Mouse (Mus musculus) lung, postnatal 10 days (tissue): ENCODE results near the gene Fanca.
"Not testable (repeated sequence)": the region's sequence is repeated elsewhere in the genome, so short reads cannot be mapped to it uniquely, and the experiment has no call there.

Experiments
- DNase-seq: peaks from one replicate; pipeline ENCODE4 v3.0.0; 2021

Fanca gene

GRCm38 (mm10) chr8:123267926-123268656 lies 50.3 kb downstream of the Fanca start:
- no peak for DNase-seq

- not testable (repeated sequence) for DNase-seq
These were observed 60.8 kb downstream of the Fanca start for GRCm38 (mm10) chr8:123257593-123257992.

DNA sequence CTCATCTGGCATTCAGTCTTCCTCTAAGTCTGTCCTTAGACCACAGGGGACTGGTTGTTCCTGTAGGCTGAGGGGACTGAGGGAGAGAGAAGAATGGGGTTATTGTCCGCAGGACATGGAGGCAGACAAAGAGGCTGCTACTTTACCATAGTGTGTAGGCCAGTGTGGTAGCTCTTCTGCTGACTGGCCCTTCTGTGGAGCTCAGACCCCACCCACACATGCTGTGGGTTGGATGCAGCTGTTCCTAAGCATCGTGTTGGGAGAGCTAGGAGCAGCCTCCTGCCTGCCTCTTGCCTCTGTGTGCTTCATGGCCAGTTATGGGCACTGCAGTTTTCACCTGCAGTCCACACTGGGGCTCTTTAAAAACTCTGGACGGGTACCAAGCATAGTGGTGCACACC lies 61.3 kb downstream of the Fanca start:
- DNase-seq = no peak

DNA sequence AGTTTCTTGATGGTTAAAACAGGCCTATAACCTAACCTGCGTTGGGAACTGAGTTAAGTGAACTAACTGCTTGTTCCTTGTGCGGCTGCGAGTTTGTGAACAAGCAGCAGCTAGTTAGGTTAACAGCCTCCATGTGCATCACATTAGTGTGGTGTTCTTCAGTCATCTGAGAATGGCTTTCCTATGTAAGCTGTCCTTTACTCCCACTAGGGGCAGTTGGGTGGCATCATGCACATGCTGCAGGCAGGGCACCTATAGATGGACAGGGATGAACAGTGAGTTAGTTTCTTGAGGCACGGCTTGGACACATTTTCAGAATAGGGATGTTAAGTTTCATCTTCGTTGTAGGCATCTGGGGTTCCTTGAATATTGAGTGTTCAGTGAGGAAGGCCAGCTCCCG lies 63.2 kb downstream of the Fanca start:
- DNase-seq = no peak

GRCm38 (mm10) chr8:123254099-123254885 lies 64.1 kb downstream of the Fanca start, which contains the start of the genes Zfp276 and Vps9d1:
Gene Zfp276 (plus strand): TSS chr8:123254195.
Gene Vps9d1 (minus strand): TSS chr8:123254348.
- peak; percentile 91 for DNase-seq

GRCm38 (mm10) chr8:123253451-123254098 lies 64.8 kb downstream of the Fanca start:
- peak; percentile 20 for DNase-seq

- DNase-seq = no peak
These were observed 65.5 kb downstream of the Fanca start for GRCm38 (mm10) chr8:123252925-123253324.

DNA sequence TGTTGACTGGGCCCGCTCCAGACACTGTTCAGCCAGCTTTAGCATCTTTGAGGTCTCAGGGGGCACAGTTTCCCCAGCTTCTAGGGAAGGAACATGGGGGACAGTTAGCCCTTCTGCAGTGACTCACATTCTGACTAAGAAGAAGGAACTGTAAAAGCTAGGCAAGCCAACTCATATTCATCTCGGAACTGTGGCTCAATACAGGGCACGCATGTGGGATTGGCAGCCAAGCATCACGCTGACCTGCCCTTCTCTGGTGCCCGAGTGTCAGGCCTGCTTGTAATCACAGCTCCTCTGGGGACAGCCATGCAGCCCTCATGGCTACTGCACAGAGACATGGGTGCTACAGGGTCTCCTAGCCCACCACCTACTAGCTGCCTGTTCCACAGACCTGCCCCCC lies 67.4 kb downstream of the Fanca start:
- no peak for DNase-seq

DNA sequence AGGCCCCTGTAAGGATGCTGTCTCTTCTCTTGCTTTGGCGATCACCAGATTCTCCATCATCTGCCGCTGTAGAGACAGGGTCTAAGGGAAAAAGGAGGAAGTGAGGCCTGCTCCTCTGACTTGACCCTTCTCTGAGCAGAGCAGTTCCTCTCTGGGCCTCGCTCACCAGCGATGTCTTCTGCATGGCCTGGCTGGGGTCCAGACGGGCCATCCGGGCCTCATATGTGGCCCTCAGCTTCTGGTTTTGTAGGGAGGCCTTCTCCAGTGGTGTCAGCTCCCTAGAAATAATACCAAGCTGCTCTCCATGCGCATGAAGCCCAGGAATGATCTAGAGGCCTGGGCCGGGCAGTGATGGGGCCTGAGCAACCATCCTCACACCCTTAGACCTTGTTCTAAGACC lies 69.8 kb downstream of the Fanca start:
- DNase-seq = no peak

DNA sequence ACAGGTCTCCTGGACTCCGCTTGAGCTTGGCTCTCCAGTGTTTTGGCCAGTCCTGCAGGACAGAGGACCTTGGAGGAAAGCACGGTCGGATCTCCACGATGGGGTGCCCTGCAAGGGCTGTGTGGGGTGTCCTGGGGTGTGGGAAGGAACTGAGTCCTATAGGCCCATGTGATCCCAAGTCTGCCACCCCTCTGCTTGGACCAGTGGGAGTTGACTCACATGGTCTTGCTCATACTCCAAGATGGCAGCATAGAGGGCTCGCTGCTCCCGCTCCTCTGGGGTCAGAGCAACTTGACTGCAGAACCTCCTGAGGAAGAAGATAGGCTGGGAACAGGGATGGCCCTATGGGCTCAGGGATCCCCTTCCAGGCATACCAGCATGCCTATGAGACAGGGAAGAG lies 70.6 kb downstream of the Fanca start:
- no peak for DNase-seq

GRCm38 (mm10) chr8:123245543-123245942 lies 72.8 kb downstream of the Fanca start:
- DNase-seq = no peak

- no peak for DNase-seq
These were observed 74.0 kb downstream of the Fanca start for GRCm38 (mm10) chr8:123244382-123244781.

- no peak for DNase-seq
These were observed 75.3 kb downstream of the Fanca start for GRCm38 (mm10) chr8:123243053-123243452.

GRCm38 (mm10) chr8:123242107-123242923 lies 76.1 kb downstream of the Fanca start:
- DNase-seq = no peak

DNA sequence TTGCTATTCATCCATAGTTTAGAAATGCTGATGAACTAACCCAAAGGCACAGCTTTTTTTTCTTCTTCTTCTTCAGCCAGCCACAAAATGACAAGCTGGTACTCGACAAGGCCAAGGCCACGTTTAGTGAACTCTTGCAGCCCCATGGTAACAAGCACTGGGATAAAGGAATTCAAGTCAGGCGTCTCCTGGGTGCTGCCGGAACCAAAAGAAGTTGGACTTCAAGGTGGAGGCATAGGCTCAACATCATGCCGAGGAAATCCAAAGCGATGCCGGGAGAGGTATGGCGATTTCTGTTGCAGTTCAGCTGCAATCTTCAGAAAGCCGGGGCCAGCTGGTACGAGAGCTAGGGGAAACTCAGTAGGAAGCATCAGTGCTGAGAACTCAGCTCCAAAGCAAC lies 79.0 kb downstream of the Fanca start:
- DNase-seq = no peak

- peak; percentile 90 for DNase-seq
These were observed 82.6 kb downstream of the Fanca start, which contains the start of gene Spata2l for GRCm38 (mm10) chr8:123235520-123236497. Gene Spata2l (minus strand): TSS chr8:123236233.

DNA sequence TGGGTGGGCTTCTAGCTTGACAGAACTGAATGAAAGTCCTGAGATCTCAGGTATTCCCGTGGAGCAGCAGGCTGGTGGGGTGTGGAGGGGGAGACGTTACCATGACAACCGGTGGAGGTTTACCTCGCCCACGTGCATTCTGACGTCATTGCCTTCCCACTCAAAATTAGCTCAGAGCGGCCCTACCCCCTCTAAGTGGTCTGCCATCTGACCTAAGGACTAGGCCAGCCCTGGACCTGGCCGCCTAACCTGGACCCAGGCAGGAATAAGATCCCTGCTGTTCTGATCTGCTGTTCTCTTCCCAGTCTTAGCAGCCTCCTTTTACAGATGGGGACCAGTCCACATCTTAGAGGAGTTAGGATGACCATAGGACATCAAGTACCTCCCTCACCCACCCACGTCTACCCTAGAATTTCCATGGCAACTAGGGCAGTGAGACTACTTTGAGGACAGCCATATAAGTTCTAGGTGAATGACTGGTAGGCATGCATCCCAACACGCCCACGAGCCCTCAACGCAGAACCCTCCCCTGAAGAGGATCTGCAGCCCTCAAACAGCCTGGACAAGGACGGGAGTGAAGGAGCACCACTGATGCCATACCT lies 83.4 kb downstream of the Fanca start:
- no peak for DNase-seq

GRCm38 (mm10) chr8:123233760-123234159 lies 84.6 kb downstream of the Fanca start:
- DNase-seq = no peak

GRCm38 (mm10) chr8:123233300-123233699 lies 85.1 kb downstream of the Fanca start:
- DNase-seq = no peak

DNA sequence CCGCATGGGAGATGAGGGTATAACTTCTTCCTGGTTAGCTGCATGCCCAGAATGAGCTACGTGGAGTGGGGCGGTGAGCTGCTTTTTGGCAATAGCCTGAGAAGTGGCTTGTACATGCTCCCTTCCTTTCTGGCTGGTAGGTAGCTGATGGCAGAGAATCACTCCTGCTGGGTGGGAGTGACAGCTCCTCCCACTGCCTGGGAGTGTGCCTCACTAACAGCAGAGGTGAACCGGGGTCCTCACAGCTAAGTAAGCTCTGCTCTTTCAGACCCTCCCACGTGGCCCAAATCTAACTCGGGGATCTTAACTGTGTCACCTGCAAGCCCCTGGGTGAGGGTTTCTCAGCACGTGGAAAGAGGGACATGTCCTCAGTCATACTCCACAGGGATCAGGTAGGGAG lies 85.8 kb downstream of the Fanca start:
- DNase-seq = no peak

DNA sequence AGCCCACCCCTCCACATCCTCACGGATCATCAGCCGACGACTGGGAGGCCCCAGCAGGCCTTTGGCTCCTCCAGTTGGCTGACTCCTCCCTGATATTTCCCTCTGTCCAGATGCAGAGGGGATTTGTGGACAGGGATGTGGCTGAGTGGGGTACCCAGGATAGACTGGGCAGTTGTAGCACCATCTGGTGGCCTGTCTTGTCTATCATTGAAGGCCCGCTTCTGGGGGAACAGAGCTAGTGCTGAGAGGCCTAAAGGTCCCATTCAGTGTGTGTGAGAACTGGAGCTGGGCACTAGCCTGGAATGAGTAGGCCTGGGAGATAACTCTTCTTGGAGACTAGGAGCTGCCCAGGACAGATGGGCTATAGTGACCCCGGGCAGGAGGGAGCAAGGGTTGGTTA lies 86.6 kb downstream of the Fanca start:
- peak; percentile 35 for DNase-seq
